Mouse (Mus musculus) adipose tissue, adult 10 weeks (tissue): ENCODE data around the gene Rnf224. TPM values are rescaled to one million over a fixed set of nuclear protein-coding genes. Genes with fewer than 3 reads are reported as not detected.

Experiments used
- polyA plus RNA-seq: library from polyadenylated mRNA; stranded (reverse); fragments of 350-450 nt; fragmentation: Illumina TruSeq; extraction: RNeasy Lipid Tissue Mini Kit (QIAGEN cat#74804); gene quantifications from one replicate; pipeline ENCODE4 v1.2.3, GENCODE M21; 2014; ENCODE audit warnings: low read depth, low replicate concordance

Gene Rnf224
- polyA plus RNA-seq: not detected

DNA sequence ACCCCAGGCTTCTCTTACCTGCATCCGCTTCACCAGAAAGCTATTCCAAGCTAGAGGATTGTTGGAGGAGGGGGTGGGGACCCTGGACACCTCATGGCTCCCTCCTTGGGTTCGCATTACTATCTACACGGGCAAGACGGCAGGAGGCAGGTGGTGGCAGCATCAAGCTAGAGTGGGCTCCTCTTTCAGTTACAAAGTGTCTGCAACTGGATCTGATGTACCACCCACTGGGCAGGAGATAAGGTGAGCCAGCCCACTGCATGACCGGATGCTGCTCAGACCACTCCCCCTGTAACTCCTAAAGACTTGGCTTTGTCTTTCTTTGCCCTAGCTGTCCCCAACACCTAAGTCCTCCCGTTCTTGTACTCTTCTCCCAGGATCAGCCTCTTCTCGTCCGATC lies at the start of gene Rnf224:
TSS of gene Rnf224 (minus strand) at position 174 of the 400 bp plus-strand sequence.

GRCm38 (mm10) chr2:25271827-25272511 lies 35.4 kb upstream of the Rnf224 start, which contains the start of the genes Ssna1 and Anapc2:
Gene Ssna1, minus strand, starts transcription at chr2:25272438.
Gene Anapc2, plus strand, starts transcription at chr2:25272478.

DNA sequence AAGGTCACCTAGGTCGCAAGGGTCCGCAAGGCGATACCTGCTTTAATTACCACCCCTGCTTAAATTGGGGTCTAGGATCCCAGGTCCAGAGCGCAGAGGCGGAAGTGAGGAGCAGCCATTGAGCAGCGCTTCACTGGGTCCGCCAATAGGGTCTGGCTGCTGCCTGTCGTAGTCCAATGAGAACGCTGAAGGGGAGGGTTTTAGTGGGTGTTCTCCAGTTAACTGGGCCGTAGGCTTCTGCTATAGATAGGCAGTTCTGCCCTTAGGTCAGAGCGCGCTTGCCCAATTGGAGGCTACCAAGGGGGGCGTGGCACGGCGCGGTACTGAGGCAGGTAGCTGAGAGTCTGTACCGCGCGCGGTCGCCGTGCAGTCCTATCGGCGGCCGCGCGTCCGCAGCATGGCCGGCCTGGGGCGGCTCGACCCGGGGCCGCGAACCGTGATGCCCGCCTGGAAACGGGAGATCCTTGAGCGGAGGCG lies 25.7 kb upstream of the Rnf224 start, which contains the start of gene Tprn:
TSS of gene Tprn (plus strand) at position 328 of the 477 bp plus-strand sequence.

DNA sequence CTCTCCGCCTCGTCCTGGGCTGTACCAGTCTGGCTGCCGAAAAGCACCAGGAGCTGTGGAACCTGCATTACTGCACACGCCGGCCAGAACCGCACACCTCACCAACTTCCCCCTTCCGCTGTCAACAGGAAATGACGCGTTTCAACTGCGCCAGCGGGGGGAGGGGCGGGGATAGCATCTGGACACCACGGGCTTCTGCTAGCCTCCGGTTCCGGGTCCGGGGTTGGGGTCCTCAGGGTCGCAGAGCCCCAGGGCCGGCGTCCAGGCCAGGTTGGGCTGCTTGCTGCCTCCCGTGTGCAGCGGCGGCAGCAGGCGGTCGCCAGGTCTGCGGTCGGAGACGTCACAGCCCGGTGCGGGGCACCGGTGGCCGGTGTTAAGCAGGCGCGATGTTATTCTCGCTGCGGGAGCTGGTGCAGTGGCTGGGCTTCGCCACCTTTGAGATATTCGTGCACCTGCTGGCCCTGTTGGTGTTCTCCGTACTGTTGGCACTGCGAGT lies 18.7 kb upstream of the Rnf224 start, which contains the start of gene Tmem203:
TSS of gene Tmem203 (plus strand) at position 156 of the 496 bp plus-strand sequence.

GRCm38 (mm10) chr2:25246183-25247072 lies 9.8 kb upstream of the Rnf224 start, which contains the start of gene AL732309.1:
Gene AL732309.1, minus strand, starts transcription at chr2:25246863.

GRCm38 (mm10) chr2:25242101-25242506 lies 5.5 kb upstream of the Rnf224 start, which contains the start of the genes Rnf208 and Cysrt1:
Gene Rnf208, plus strand, starts transcription at chr2:25242255.
Gene Cysrt1, minus strand, starts transcription at chr2:25242452.

DNA sequence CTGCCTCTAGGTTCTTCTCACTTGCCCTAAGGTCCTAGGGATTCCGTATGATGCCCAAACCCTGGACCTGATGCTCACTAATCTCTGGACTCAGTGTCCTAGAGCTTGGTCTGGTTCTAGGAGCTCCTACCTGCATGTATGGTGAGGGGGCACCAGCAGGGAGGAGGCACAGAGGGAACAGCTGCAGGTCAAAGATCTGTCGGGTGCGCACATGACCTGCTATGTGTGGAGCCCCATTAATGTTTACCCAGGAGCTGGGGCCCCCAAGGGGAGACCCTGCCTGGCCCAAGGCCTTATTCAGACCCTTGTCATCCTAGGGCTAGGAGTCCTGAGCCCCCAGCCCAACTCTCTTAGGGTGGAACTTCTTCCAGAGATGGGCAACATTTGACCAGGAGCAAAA lies 2.5 kb downstream of the Rnf224 start, which contains the start of gene Slc34a3:
TSS of gene Slc34a3 (minus strand) at position 315 of the 400 bp plus-strand sequence.

GRCm38 (mm10) chr2:25224492-25224765 lies 12.2 kb downstream of the Rnf224 start, which contains the start of gene Tubb4b:
Gene Tubb4b, minus strand, starts transcription at chr2:25224702.

GRCm38 (mm10) chr2:25218445-25218844 lies 18.1 kb downstream of the Rnf224 start, which contains the start of gene Fam166a:
Gene Fam166a, plus strand, starts transcription at chr2:25218745.

DNA sequence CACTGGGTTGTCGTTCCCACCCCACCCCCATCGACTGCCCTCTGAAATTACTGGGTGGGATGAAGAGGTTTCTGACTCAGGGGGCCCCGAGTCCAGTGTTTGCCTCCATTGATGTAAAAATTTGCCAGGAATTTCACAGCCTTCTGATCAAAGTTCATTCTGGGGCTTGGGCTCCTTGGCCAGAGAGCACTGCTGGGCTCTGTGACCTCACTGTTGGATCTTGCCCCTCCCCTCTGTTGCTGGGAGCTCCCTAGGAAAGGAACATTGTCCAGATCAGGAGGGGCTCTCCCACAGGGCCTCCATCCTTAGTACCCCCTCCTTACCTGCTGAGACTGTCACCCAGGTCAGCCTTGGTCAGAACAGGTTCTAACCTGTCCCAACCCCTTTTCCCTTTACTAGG lies 22.1 kb downstream of the Rnf224 start, which contains the start of gene Stpg3:
TSS of gene Stpg3 (minus strand) at position 194 of the 400 bp plus-strand sequence.

DNA sequence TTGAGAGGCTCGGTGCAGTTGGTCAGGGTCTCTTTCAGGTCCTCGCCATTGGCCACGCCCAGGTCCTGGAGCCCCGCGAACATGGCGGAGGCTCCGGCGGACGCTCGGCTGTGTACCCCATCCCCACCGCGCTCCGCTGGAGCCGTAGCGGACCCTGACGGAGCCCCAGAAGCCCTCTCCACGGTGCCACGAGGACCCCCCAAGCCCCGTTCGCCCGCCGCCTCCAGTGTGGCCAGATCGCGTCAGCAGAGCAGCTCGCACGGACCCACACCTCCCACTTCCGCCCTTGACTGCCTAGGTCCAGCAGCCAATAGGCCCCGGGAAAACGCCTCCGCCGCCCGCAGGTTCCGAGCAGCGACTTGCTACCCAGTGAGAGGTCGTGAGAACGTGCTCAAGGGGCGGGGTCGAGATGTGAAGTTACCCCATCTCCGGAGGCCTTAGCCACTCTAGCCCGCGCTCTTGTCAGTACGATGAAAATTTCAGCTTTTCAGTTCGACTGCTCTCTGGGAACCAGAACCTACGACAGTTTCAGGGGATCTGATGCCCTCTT lies 25.4 kb downstream of the Rnf224 start, which contains the start of gene Nelfb:
TSS of gene Nelfb (minus strand) at position 369 of the 550 bp plus-strand sequence.

DNA sequence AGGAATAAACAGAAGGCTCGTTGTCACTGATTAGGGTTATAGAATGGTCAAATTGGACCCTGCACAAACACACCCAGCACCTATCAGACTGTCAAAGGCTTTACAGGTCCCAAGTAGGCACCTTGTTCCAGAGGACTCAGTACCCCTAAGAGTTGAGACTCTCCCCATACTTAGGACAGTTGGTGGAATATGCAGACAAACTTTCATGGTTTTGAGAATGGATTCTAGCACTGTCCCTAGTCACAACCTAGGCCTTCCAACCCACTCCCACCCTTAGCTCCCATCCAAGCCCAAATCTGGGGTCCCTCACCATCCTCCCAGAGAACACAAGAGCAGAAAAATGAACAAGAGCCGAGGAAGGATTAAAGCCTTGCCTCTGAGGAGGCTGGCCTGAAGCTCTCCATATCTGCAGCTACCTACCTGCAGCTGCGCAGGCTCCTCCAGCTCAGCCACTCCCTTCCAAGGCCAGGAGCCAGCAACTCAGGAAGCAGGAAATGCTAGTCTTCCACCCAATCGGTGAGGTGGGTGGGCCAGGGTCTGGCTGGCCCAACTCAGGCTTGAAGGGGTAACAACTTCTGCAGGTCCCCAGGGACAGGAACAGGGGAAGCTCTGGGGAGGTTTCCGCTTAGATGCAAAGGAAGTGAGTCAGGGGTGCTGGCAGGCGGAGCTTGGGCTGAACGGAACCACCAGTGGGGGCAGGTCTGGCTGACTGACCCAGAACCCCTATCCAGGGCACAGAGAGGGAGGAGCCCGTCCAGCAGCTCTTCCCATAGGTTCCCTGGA lies 40.2 kb downstream of the Rnf224 start, which contains the start of gene Tor4a:
TSS of gene Tor4a (minus strand) at position 715 of the 783 bp plus-strand sequence.

Other genes starting within 250 kb of the Rnf224 start
- 187 TPM for gene Nsmf, start 182.4 kb downstream of the Rnf224 start, polyA plus RNA-seq
- 3.4 TPM for gene Entpd8, start 156.5 kb downstream of the Rnf224 start, polyA plus RNA-seq
- 0.26 TPM for gene Noxa1, start 141.6 kb downstream of the Rnf224 start, polyA plus RNA-seq
- gene Nrarp, start 56.0 kb downstream of the Rnf224 start, polyA plus RNA-seq: 6.2 TPM
- 24.7 TPM for gene Tor4a, start 39.9 kb downstream of the Rnf224 start, polyA plus RNA-seq
- 43.3 TPM for gene Nelfb, start 25.3 kb downstream of the Rnf224 start, polyA plus RNA-seq
- 1.8 TPM for gene Stpg3, start 22.1 kb downstream of the Rnf224 start, polyA plus RNA-seq
- 6.7 TPM for gene Fam166a, start 18.0 kb downstream of the Rnf224 start, polyA plus RNA-seq
- 224 TPM for gene Tubb4b, start 12.1 kb downstream of the Rnf224 start, polyA plus RNA-seq
- gene Slc34a3, start 2.4 kb downstream of the Rnf224 start, polyA plus RNA-seq: not detected
- gene Rnf208, start 5.5 kb upstream of the Rnf224 start, polyA plus RNA-seq: 6.8 TPM
- gene Cysrt1, start 5.7 kb upstream of the Rnf224 start, polyA plus RNA-seq: 0.38 TPM
- gene AL732309.1, start 10.1 kb upstream of the Rnf224 start, polyA plus RNA-seq: 13.6 TPM
- 27.6 TPM for gene Tmem203, start 18.7 kb upstream of the Rnf224 start, polyA plus RNA-seq
- 11.7 TPM for gene Tprn, start 25.8 kb upstream of the Rnf224 start, polyA plus RNA-seq
- 57.4 TPM for gene Ssna1, start 35.7 kb upstream of the Rnf224 start, polyA plus RNA-seq
- gene Anapc2, start 35.7 kb upstream of the Rnf224 start, polyA plus RNA-seq: 70.9 TPM
- gene Tmem210, start 51.4 kb upstream of the Rnf224 start, polyA plus RNA-seq: 2.1 TPM
- 2.9 TPM for gene Lrrc26, start 53.1 kb upstream of the Rnf224 start, polyA plus RNA-seq
- gene Grin1, start 82.4 kb upstream of the Rnf224 start, polyA plus RNA-seq: not detected
- 44.1 TPM for gene Man1b1, start 95.6 kb upstream of the Rnf224 start, polyA plus RNA-seq
- gene Dpp7, start 119.6 kb upstream of the Rnf224 start, polyA plus RNA-seq: 15.5 TPM
- 26.4 TPM for gene Uap1l1, start 128.9 kb upstream of the Rnf224 start, polyA plus RNA-seq
- 1.5 TPM for gene Sapcd2, start 135.5 kb upstream of the Rnf224 start, polyA plus RNA-seq
- gene Entpd2, start 159.1 kb upstream of the Rnf224 start, polyA plus RNA-seq: 47.9 TPM
- 94.7 TPM for gene Npdc1, start 162.6 kb upstream of the Rnf224 start, polyA plus RNA-seq
- gene Fut7, start 186.5 kb upstream of the Rnf224 start, polyA plus RNA-seq: 0.61 TPM
- gene Abca2, start 191.9 kb upstream of the Rnf224 start, polyA plus RNA-seq: 204 TPM
- 34.4 TPM for gene Clic3, start 220.1 kb upstream of the Rnf224 start, polyA plus RNA-seq
- gene Paxx, start 224.3 kb upstream of the Rnf224 start, polyA plus RNA-seq: 79.8 TPM
- 1,188 TPM for gene Ptgds, start 233.3 kb upstream of the Rnf224 start, polyA plus RNA-seq